Mouse (Mus musculus): Measurements from ENCODE around the gene Zfp354c.

- no peak for TF ChIP-seq CTCF (IDR thresholded peaks at IDR 0.05; ENCODE audit: low read depth, low read length)
- no peak for TF ChIP-seq POLR2A (IDR thresholded peaks at IDR 0.05; ENCODE audit: extremely low read depth, insufficient read depth, low read length)
Measured at GRCm38 (mm10) chr11:50845951-50846350, 18.4 kb upstream of the Zfp354c start.

Data from liver, adult 2 months (tissue).